Mouse (Mus musculus) telencephalon, adult 2 months (tissue): ENCODE measurements around the gene Pik3c2b.

Experiments used
- DNase-seq: peaks from one replicate; pipeline ENCODE4 v3.0.0-alpha.2; 2011; ENCODE audit warnings: low read depth, low spot score

The Pik3c2b gene

GRCm38 (mm10) chr1:133071666-133072381, 26.4 kb downstream of the Pik3c2b start:
- DNase-seq: no peak

- no peak for DNase-seq
Observed at GRCm38 (mm10) chr1:133073327-133073856, 27.9 kb downstream of the Pik3c2b start.

GRCm38 (mm10) chr1:133074541-133074940, 29.1 kb downstream of the Pik3c2b start:
- no peak for DNase-seq

GRCm38 (mm10) chr1:133075651-133076400, 30.4 kb downstream of the Pik3c2b start:
- DNase-seq: no peak

- no peak for DNase-seq
Observed at GRCm38 (mm10) chr1:133076681-133077514, 31.4 kb downstream of the Pik3c2b start.

GRCm38 (mm10) chr1:133077606-133078337, 32.3 kb downstream of the Pik3c2b start:
- DNase-seq: no peak

- no peak for DNase-seq
Observed at GRCm38 (mm10) chr1:133078338-133078727, 32.9 kb downstream of the Pik3c2b start.

- no peak for DNase-seq
Observed at GRCm38 (mm10) chr1:133079509-133079908, 34.0 kb downstream of the Pik3c2b start.

- no peak for DNase-seq
Observed at GRCm38 (mm10) chr1:133080079-133080561, 34.7 kb downstream of the Pik3c2b start.

GRCm38 (mm10) chr1:133080717-133081116, 35.2 kb downstream of the Pik3c2b start:
- DNase-seq: no peak

GRCm38 (mm10) chr1:133083003-133083546, 37.6 kb downstream of the Pik3c2b start:
- DNase-seq: no peak

GRCm38 (mm10) chr1:133083942-133084625, 38.6 kb downstream of the Pik3c2b start:
- no peak for DNase-seq

- no peak for DNase-seq
Observed at GRCm38 (mm10) chr1:133084708-133085416, 39.4 kb downstream of the Pik3c2b start.

- DNase-seq: no peak
Observed at GRCm38 (mm10) chr1:133085417-133085742, 39.9 kb downstream of the Pik3c2b start.

- no peak for DNase-seq
Observed at GRCm38 (mm10) chr1:133086804-133087203, 41.3 kb downstream of the Pik3c2b start.

- no peak for DNase-seq
Observed at GRCm38 (mm10) chr1:133087206-133087905, 41.9 kb downstream of the Pik3c2b start.

- no peak for DNase-seq
Observed at GRCm38 (mm10) chr1:133088196-133088595, 42.7 kb downstream of the Pik3c2b start.

- DNase-seq: no peak
Observed at GRCm38 (mm10) chr1:133089415-133089814, 43.9 kb downstream of the Pik3c2b start.

GRCm38 (mm10) chr1:133090641-133091040, 45.2 kb downstream of the Pik3c2b start:
- DNase-seq: no peak
